Mouse (Mus musculus) adrenal gland, postnatal 14 days (tissue): ENCODE measurements at regions not wholly inside any gene's neighbourhood (a gene's known extent, or its start where the extent isn't known, plus 50 kb on each side); places are given as distances from the start of the nearest gene placed in this dataset.

Experiments used
- DNase-seq: peaks from one replicate; pipeline ENCODE4 v3.0.0; 2021; ENCODE audit warnings: mixed read lengths

DNA sequence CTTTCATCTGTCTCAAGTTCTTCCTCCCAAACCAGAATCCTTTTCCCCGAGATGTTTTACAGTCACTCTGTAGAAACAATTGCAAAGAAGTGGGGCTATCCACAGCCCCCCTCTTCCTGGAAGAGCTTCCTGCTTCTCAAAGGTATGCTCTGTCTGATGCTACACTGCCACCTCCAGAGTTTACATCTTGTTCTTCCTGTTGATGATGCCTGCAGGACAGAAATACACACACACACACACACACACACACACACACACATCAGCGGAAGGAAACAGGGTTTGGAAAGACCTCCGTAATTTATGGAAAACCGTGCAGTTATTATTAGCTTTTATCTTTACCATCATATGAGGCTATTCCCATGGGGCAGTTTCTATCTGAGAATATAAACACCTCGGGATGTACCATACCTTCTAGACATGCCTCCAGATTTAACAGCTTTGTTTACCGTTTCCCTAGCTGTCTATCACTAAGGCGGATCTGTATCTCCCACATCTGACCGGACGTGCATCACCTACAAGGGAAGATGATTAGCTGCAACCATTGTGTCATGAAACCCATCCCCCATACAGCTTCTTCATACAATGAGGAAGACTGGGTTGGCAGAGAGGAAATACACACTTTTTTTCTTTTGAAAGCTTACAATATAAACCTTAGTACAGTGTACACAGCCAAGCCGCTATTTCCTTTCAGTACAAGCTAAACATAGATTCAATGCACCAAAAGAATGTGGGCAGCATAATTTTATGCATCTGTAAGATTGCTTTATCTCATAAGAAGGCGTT, 288.6 kb downstream of the Plk2 start:
- peak; percentile 6 for DNase-seq

DNA sequence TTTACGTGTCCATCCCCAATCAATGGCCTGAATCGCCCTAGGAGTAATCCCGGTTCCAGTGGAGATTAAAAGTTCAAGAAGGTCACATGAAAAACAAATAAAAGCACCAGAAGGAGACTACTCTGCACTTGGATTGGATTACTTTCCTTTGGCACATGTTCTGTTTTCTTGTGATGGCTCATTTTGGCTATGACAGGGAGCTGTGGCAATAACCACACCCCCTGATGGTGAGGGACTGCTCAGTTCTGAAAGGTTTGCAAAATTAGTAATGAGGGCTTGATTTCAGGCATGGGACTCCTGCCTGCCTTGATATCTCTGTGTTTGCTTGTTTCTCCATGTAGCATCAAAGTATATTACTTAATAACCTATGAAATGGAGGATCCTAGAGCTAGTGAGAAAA, 293.9 kb downstream of the Plk2 start:
- no peak for DNase-seq

DNA sequence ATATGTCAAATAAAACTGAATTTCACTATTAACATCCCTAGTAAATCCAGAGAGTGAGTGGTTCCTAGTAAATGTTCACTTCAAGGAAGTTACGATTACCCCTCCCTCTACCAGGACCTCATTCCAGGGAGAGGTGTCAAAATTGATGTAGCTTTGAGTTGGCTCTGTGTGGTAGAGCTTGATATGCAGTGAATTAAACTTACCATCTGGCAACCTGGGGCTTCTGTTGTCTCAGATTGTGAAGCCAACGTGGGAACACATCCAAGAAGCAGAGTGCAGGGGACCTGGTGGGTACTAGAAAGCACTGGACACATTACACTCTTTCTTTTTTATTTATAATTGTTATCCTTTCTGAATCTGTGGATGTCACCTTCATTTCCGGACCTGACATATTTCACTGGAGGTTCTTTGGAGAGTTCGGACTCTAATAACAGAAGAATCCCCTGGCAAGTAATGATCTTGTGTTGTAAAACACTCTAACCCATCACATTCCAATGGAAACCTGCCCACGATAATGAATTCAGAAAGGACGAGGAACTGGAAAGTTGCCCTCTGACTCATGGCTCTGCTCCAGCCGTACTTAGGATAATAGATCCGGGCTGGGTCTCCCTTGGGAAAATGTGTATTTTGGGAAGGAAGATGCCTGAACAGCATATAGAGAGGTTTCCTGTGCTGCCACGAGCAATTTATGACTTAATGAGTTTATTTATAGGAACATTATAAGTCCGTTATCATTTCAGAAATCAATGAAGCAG, 295.8 kb downstream of the Plk2 start:
- DNase-seq, result peak; percentile 34

DNA sequence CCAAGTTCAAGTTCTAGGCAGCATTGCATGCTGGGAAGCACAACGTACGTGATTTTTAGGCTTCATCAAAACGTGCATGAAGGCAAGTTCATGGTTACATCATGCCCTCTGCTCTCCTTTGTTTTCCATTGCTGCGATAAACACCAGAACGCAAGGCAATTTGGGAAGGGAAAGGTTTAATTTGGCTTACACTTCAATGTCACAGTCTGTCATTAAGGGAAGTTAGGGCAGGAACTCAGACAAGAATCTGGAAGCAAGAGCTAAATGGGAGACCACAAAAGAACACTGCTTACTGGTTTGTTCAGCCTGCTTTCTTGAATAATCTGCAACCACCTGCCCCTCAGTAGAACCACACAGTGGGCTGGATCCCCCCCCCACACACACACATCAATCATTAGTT, 297.9 kb downstream of the Plk2 start:
- no peak for DNase-seq

DNA sequence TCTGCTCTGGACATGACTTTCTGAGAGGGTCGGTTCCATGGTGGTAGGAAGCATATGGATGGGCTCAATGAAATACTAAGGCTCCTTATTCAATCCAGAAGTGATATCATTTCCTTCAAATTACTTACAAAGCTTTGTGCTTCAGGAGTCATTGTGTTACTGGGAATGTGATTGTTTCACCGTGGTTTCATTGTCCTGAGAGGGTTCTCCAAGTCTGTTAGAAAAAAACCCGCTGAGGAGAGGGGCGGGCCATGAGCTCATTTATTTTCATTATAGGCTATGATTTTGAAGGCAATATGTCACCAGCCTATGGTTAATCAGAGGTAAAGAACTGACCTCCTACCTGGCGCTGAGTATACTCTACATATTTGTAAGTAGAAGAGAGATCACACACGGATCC, 300.0 kb downstream of the Plk2 start:
- no peak for DNase-seq

DNA sequence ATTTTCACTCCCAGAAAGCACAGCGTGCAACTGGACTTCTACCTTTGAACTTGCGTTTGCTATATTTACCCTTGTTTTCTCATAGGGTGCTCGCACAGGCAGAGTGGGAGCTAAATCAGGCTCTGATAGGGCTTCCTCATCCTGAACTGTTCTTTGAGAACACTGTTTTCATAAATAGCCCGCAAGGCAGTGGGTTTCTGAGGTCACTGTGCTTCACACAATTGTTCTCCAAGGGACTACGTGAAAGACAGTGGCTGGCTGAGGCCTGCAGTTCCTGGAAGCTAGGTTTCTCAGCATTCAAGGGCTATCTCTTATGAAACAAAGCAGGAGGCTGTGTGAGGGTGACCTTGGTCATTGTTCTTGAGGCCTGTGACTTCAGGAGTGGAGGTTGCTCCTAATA, 301.7 kb downstream of the Plk2 start:
- DNase-seq, result peak; percentile 14

DNA sequence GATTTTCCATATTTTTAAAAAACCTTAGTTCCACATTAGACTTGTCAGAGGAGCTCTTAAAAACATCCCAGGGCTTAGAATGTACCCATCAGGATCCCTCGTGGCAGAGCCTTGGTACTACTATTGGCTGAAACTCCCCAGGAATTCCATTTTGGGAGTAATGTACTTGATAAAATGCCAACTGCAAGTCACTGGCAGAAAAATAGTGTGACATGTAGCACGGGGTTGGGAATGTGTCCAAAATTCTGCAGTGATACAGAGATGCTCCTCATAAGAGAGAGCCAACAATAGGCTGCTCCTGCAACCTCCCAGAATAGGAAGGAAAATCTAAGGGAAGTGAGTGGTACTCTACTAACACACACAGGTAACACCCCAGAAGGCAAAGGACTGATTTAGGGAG, 309.4 kb downstream of the Plk2 start:
- peak; percentile 22 for DNase-seq

DNA sequence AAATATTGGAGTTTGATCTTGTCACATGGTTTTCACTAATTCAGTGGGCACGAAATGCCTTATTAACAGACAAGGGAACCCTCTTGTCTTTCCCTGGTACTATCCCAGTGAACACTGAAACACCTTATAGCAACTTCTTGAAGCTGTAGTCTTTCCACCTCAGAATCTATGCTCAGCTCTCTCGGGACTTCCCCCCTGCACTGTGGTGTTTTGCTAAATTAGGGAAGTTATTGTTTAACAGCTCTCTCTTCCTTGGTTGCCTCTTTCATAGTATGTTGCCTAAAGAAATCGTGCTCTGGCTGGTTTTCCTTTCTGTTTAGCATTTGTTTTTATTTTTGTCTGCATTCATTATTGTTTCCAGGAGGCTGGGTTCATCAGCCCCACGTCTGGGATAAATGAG, 316.0 kb downstream of the Plk2 start:
- DNase-seq, result no peak

DNA sequence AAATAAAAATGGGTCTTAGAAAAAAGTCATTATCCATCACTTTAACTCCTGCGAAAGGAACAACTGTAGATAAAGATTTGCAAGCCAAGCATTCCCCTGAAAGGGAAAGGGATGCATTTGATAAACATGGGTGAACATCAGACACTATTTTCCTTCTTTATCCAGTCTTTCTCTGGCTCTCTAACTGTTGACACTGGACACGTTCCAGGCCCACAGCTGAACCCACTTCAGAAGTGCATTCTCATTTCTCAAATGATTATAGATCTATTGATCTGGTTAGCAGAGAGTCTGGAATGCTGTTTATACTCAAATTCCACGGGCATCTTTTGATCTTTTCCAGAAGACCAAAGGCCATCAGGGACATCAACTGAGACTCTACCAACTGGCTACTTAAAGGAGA, 317.7 kb downstream of the Plk2 start:
- no peak for DNase-seq

DNA sequence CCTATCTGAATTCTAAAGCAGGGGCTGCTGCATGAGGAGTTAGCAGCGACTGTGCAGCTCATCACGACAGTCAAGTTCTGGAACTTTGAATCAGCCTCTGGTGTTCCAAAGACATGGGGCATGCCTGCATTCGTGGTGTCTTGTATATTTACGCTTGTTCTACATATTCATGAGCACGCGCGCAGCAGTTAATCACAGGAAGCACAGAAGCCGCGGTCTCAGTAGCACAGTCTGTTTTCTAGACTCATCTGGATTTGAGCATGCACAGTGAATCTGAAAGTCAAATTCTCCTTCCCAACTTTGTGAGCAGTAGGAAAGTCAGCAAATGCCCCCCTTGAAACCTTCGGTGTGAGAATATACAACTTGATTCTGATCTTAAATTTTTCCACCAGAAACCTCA, 327.3 kb downstream of the Plk2 start:
- no peak for DNase-seq

DNA sequence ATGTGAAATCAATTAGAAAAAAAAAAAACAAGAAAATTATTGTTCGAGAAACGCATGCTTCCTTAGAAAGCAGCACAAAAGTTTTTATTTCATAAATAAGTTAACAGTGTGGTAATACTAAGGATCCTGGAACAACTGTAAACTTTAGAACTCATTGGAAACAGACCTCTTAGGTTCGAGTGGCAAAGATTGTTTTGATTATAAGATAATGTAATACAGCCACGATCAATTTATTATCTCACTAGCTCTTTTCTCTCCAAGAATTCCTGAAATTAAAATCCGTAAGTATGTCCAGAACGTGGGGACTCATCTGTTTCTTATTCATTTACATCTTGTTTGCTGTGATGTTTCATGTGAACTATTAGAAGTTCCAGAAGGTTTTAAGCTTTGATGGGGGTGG, 327.9 kb downstream of the Plk2 start:
- DNase-seq, result no peak

DNA sequence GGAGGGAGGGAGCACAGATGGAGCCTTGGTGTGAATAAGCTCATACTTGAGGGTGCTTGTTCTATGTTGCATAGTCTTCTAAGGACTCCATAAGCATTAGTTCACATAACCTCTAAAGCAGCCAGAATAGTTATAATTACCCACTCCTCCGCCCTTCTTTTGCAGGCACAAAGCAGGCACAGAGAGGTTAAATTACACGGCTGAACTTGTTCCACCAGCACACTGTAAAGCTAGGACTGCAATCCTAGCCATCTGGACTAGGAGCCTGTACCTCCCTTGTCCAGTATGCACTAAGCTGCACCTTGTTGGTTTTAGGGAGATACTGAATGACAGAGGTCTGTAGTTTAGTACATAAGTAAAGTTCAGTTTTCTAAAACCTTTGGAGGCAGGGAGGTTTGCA, 330.0 kb downstream of the Plk2 start:
- DNase-seq, result no peak

DNA sequence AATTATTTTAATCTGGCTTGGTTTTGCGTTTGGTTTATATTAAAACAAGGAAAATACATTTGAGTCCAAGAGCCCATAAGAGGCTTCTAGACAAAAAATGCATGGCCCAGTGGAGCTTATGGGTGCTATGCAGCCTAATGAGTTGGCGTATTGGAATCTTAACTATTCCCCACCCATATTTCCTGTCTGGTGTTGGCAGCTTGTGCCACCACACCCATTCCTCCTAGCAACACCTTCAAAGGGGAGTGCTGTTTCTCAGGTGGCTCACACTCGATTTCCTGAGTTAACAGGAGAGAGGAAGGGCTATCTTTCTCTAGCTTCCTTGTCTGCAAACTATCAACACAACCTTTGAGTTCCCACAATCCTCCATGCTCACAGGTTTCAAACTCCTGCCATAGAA, 331.0 kb downstream of the Plk2 start:
- DNase-seq, result no peak

DNA sequence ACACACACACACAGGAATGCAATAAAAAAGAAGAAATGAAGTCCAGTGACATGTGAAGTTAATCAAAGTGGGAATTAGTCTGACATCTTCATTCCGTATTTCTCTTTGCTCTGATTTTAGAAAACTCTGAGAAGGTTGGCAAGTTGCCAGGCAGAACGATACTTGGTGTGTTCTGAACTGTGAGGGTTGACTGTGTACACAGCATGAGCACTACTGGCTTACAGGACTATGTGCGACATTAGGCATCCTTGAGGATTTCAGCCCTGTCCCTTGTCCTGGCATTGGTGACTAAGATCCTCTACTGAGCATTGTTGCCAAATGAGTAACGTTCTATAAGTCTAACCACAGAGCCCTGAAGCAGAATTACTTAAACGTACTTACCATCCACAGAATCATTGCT, 340.7 kb downstream of the Plk2 start:
- peak; percentile 18 for DNase-seq

DNA sequence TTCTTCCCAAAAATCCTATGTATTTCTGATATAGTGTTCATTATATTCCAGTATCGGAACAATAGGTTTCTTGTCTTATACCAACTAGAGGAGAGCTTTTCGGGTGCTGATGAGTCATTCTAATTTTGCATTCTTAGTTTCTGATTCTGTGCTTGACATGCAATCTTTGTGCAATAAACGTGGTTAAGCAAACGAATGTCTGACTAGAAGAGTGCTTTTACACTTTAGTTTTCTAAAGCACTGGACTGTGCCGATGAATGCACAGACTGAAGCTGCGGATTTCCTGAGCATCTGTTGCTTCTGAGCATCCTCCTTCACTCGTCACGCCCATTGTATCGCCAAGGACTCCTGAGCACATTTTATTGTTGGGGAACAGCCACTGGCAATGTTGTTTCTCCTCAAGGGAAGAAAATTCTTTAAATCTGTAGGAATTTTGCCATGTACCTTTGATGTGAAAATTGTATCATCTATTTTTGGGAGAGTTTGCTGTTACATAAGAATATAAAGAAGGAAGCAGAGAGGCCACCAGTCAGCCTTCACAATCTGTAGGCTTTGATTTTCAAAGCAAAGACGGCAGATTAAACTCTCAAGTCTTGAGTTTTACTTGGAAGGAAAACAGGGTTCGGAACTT, 346.8 kb downstream of the Plk2 start:
- DNase-seq, result no peak

DNA sequence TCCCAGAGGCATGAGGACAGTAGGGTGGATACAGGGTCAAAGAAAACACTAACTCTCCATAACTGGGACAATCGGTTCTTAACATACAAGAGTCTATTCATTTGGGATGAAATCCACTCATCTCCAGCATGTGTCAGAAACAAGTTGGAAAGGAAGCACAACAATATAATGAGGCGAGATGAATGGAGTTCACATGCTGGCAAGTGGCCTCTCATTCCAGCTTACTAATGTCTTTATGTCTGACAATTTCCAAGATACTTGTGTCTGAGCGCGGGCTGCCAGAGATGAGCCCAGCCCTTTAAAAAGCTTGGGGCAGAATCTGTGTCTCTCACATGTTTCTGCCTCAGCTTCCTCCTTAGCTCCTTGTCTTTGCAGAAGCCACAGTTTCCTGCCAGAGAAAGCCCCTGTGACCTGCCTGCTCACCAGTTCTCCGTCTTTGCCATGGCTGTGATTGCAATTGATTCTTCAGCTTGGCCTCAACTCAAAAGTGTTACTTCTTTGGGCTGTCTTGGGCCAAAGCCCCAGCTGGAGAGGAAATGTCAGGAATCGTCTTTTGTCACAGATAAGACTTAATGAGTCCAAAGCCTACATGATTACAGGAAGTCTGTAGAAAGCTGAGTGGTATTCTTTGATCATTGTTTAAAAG, 352.5 kb downstream of the Plk2 start:
- DNase-seq, result no peak

DNA sequence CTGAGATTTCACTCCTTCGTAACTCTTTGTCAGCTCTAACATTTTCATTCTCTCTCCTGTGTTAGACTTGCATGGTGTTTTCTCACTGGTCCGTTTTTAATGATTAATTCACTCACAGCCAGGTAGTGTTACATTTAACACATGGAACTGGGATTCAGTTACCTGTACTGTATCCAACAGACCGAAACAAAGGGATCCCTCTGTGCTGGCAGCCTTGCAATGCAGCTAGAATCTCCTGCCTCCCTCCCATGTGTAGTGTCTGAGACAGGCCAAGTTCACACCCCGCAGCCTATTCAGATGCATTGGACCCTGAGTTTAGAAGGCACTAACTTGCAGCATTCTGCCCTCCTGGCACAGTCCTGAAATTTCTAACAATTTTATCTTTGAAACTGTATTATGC, 357.9 kb downstream of the Plk2 start:
- no peak for DNase-seq

DNA sequence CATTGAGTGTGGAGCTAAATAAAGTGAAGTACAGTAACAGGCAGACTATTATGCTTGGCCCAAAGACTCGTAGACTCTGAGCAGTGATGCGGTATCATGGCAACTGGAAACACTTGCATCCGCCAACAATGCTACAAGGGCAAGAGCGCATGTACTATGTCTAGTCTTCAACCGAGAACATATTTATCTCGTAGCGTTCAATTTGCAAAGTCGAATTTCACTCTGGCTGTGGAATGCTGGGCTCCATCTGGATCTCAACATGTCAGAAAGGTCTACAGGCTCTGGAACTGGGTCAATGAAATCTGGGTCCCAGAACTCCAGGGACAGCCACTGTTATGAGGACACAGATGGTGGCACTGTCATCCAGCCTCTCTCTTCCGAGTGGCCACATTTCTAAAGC, 359.7 kb downstream of the Plk2 start:
- no peak for DNase-seq

DNA sequence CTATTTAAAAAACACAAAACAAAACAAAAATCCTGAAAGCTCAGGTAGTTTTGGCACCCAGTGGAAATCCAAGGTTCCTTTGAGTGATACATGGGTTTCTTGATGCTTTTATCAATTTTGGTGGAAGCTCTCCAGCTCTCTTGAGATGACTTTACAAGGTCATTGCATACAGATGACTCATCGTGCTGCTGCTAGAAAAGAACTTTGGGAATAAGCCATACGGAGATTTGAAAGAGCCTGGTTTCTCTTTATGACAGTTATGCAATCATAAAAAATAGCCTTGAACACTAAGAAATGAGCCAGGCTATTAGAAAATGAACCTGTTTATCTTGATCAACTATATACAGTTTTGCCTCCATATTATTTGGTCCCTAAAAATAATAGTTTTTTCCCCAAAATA, 362.0 kb downstream of the Plk2 start:
- peak; percentile 10 for DNase-seq

DNA sequence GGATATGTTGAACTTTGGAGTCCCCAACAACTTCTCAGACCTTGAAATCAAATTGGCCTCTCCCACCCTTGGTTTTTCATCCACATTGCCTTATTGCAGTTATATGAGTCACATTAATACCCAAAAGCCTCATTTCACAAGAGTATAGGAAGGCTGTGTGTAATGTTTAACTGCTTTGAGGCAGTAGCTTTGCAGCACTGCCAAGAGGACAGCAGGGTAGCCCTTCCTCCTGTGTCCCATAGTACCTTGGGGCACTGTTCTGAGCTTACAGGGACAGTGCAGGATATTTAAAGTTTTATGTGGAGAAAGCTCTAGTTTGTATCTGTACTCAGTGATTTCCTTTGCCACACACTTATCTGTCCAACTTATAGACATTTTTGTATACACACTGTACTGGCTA, 374.4 kb downstream of the Plk2 start:
- DNase-seq, result no peak

DNA sequence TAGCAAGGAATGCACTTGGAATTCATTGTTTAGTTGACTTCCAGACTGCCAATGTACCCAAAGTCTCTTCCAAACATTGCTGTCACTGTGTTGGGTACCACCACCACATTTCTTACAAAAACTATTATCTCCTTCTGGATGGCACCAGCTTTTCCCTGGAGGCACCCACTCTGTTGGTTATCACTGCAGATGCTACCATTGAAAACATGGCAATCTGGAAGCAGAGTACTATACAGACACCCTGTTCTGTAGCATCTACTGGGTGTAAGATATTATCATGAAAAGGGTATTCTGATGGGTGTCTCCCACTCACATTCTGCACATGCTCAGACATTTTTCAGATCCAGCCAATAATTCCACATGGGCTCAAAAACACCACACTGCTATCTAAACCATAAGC, 380.4 kb downstream of the Plk2 start:
- DNase-seq, result no peak

DNA sequence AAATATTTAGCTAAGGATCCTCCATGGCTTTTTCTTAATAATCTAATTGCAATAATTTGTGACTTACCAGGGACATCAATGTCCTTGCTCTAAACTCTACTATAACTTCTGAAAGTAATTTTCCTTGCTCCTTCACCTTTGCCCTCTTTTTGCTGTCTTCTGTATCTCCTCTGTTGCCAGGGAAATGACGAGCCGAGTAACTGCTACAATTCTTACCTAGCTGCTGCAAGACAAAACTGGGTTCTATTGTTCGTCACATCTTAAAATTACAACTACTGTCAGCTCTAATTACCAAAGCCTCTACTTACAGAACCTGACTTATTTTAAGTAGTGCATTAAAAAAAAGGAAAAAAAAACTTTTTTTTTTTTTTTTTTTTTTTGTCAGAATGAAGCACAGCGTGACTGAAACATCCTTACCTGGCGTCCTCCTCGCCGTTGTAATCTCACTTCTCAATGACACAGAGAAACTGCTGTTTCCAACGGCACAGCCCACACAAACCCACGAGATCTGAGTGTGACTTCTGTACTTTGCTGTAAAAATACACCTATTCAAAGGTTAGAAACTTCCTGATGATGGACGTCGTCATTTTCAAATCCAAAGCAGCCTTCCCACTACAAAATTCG, 389.4 kb downstream of the Plk2 start:
- no peak for DNase-seq

DNA sequence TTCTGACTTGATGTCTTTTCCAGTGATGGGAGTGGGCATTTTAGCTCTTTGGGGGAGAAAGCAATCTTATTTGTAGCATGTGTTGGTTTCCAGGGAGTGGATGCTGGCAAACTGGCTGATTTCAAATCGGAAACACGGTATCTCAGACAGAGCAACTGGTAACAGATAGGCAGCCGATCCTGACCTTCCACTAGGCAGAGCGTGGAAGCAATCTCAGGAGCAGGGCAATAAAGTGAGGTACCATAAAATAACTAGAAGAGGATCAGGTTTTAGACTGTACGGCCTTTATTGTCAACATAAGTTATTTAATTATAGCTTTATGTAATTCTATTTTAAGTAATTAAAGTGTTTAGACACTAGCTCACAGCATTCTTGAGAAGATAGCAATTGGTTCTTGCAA, 390.0 kb downstream of the Plk2 start:
- DNase-seq, result no peak
